Mouse (Mus musculus): ENCODE results near the gene Trim30c.
"Not testable (repeated sequence)": the region's sequence is repeated elsewhere in the genome, so short reads cannot be mapped to it uniquely, and the experiment has no call there.

The Trim30c gene

GRCm38 (mm10) chr7:104400698-104401097 lies at the start of gene Trim30c:
Gene Trim30c (minus strand): TSS chr7:104400837.
- no peak for DNase-seq (ENCODE audit: low spot score)

DNA sequence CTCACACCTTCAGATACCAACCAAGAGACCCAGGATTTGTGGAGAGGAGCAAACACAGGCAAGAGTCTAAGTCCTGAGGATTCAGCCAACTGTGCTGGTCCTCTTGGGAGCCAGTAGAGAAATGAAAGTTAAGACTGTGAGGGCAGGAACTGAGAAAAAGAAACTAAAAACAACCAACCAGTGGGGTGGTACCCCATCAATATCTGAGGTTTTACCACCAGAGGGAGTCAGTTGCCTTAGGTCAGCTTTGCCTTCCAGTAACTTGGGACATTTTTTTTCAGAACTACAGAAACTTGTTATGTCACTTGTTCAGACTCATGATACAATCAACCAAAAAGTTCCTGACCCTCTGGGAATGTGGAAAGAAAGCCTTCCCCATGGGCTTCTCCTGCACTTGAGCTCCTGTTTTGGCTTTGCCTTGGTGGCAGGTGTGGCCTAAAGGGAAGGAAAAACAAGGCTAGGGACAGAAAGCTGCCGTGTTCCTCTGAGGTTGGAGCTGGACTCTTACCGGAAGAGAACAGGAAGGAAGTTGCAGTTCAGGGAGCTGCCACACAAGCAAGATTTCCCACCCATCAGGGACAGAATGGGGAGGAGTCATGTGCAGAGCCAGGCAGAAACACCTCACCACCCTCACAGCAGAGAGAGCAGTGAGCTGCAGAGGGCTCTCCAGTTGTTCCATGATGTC lies 45.5 kb upstream of the Trim30c start:
- no peak for DNase-seq (ENCODE audit: low spot score)

GRCm38 (mm10) chr7:104404460-104404950 lies 3.9 kb upstream of the Trim30c start:
- no peak for DNase-seq (ENCODE audit: low spot score)

DNA sequence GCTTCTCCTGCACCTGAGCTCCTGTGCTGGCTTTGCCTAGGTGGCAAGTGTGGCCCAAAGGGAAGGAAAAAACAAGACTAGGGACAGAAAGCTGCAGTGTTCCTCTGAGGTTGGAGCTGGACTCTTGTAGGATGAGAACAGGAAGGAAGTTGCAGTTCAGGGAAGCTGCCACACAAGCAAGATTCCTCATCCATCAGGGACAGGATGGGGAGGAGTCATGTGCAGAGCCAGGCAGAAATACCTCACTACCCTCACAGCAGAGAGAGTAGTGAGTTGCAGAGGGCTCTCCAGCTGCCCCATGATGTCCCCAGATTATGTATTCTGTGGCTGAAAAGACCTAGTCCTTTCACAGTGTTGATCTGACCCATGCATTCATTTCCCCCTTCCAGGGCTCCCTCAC lies 503 bp upstream of the Trim30c start:
- no peak for DNase-seq (ENCODE audit: low spot score)

GRCm38 (mm10) chr7:104398492-104398891 lies 2.1 kb downstream of the Trim30c start:
- no peak for DNase-seq (ENCODE audit: low spot score)

DNA sequence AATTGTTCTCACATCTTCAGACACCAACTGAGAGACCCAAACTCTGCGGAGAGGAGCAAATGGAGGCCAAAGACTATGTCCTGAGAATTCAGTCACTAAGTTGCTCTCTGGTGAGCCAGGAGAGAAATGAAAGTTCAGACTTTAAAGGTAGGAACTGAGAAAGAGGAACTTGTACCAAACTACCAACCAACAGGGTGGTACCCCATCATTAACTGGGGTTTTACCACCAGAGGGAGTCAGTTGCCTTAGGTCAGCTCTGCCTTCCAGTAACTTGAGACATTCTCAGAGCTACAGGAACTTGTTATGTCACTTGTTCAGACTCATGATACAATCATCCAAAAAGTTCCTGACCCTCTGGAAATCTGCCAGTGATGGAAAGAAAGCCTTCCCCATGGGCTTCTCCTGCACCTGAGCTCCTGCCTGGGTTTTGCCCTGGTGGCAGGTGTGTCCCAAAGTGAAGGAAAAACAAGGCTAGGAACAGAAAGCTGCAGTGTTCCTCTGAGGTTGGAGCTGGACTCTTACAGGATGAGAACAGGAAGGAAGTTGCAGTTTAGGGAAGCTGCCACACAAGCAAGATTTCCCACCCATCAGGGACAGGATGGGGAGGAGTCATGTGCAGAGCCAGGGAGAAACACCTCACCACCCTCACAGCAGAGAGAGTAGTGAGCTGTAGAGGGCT lies 30.8 kb downstream of the Trim30c start, which contains the start of gene Trim30b:
TSS of gene Trim30b (minus strand) at position 149 of the 679 bp plus-strand sequence.
- no peak for DNase-seq (ENCODE audit: low spot score)

DNA sequence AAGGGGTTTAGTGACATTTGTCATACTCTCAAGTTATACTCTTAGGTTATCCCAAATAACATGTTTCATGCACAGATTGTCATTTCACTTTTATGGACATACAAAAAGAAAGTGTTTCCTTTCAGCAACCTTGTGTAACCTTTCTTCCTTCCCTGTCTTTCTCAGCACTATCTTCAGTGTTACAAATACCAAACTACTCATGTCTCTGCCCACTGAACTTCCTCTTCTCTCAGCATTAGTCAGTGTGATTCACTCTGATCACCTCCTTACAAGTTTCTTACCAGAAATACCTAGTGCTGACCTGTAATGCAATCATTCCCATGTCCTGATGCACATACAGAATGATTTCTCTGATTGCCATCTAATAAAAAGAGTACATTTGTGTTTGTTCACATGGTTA lies 34.3 kb downstream of the Trim30c start:
- no peak for DNase-seq (ENCODE audit: low spot score)

- no peak for DNase-seq (ENCODE audit: low spot score)
Measured at GRCm38 (mm10) chr7:104353600-104353967, 47.1 kb downstream of the Trim30c start.

GRCm38 (mm10) chr7:104352717-104353599 lies 47.7 kb downstream of the Trim30c start, which contains the start of gene Trim12c:
Gene Trim12c (minus strand): TSS chr7:104353362.
- peak; percentile 67 for DNase-seq (ENCODE audit: low spot score)

GRCm38 (mm10) chr7:104348043-104348442 lies 52.6 kb downstream of the Trim30c start:
- not testable (repeated sequence) for DNase-seq (ENCODE audit: low spot score)

GRCm38 (mm10) chr7:104340744-104341143 lies 59.9 kb downstream of the Trim30c start:
- DNase-seq (ENCODE audit: low spot score): not testable (repeated sequence)

DNA sequence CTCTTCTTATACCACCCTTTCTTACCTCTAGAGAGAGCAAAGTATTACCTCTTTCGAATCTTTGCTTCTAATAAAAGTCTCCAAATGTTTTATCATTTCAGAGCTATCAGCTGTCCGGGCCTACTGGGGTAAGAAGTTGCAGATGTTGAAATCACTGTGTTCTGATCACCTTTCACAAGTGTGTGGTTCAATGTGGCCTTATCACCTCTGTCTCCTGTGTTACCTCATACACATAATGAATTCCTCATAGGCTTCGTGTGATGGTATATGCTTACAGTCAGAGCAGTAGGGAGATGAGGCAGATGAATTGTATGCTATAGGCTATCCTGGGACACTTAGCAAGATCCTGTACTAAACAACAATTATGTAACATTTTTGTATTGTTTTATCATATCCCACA lies 65.1 kb downstream of the Trim30c start:
- DNase-seq (ENCODE audit: low spot score): not testable (repeated sequence)
